Mouse (Mus musculus) liver (tissue): Measurements from ENCODE around the gene Mfsd4b3.
A peak's percentile ranks its signal among the peaks of the same experiment; 100 is the strongest.
"Not testable (repeated sequence)": the region's sequence is repeated elsewhere in the genome, so short reads cannot be mapped to it uniquely, and the experiment has no call there.

Experiments
- DNase-seq: peaks from one replicate; pipeline ENCODE4 v3.0.0-alpha.2; 2020; ENCODE audit warnings: mixed read lengths

Gene Mfsd4b3

GRCm38 (mm10) chr10:39959761-39960440 is at the start of gene Mfsd4b3:
Gene Mfsd4b3, minus strand, starts transcription at chr10:39960153.
- DNase-seq: peak; percentile 91

- no peak for DNase-seq
Observed at GRCm38 (mm10) chr10:40009591-40009990, 49.6 kb upstream of the Mfsd4b3 start.

- DNase-seq: not testable (repeated sequence)
Observed at GRCm38 (mm10) chr10:40008847-40009246, 48.9 kb upstream of the Mfsd4b3 start.

- DNase-seq: no peak
Observed at GRCm38 (mm10) chr10:40007953-40008352, 48.0 kb upstream of the Mfsd4b3 start.

- peak; percentile 30 for DNase-seq
Observed at GRCm38 (mm10) chr10:40006963-40007362, 47.0 kb upstream of the Mfsd4b3 start.

- no peak for DNase-seq
Observed at GRCm38 (mm10) chr10:40000746-40001145, 40.8 kb upstream of the Mfsd4b3 start.

GRCm38 (mm10) chr10:39991155-39991554 is 31.2 kb upstream of the Mfsd4b3 start:
- peak; percentile 24 for DNase-seq

GRCm38 (mm10) chr10:39986466-39986865 is 26.5 kb upstream of the Mfsd4b3 start, which contains the start of gene Mfsd4b5:
Gene Mfsd4b5, minus strand, starts transcription at chr10:39986646.
- no peak for DNase-seq

- DNase-seq: no peak
Observed at GRCm38 (mm10) chr10:39982604-39983003, 22.7 kb upstream of the Mfsd4b3 start.

- no peak for DNase-seq
Observed at GRCm38 (mm10) chr10:39978231-39978630, 18.3 kb upstream of the Mfsd4b3 start.

GRCm38 (mm10) chr10:39977346-39977745 is 17.4 kb upstream of the Mfsd4b3 start:
- no peak for DNase-seq

GRCm38 (mm10) chr10:39975771-39976170 is 15.8 kb upstream of the Mfsd4b3 start:
- DNase-seq: no peak

GRCm38 (mm10) chr10:39974982-39975381 is 15.0 kb upstream of the Mfsd4b3 start:
- no peak for DNase-seq

GRCm38 (mm10) chr10:39967512-39967911 is 7.6 kb upstream of the Mfsd4b3 start:
- no peak for DNase-seq

- no peak for DNase-seq
Observed at GRCm38 (mm10) chr10:39961906-39962305, 2.0 kb upstream of the Mfsd4b3 start.

GRCm38 (mm10) chr10:39960441-39960822 is 479 bp upstream of the Mfsd4b3 start:
- DNase-seq: no peak

GRCm38 (mm10) chr10:39958266-39958665 is 1.7 kb downstream of the Mfsd4b3 start:
- no peak for DNase-seq

GRCm38 (mm10) chr10:39956340-39956878 is 3.5 kb downstream of the Mfsd4b3 start:
- DNase-seq: no peak

GRCm38 (mm10) chr10:39955163-39955562 is 4.8 kb downstream of the Mfsd4b3 start:
- DNase-seq: no peak

GRCm38 (mm10) chr10:39949377-39949954 is 10.5 kb downstream of the Mfsd4b3 start:
- DNase-seq: no peak

GRCm38 (mm10) chr10:39947195-39947594 is 12.8 kb downstream of the Mfsd4b3 start:
- DNase-seq: not testable (repeated sequence)

- no peak for DNase-seq
Observed at GRCm38 (mm10) chr10:39936553-39936952, 23.4 kb downstream of the Mfsd4b3 start.

GRCm38 (mm10) chr10:39926616-39927139 is 33.3 kb downstream of the Mfsd4b3 start, which contains the start of gene Mfsd4b2:
Gene Mfsd4b2, minus strand, starts transcription at chr10:39926923.
- DNase-seq: peak; percentile 31

- peak; percentile 64 for DNase-seq
Observed at GRCm38 (mm10) chr10:39924556-39924955, 35.4 kb downstream of the Mfsd4b3 start.
